Mouse (Mus musculus) mouse embryonic stem cell (cell line): Measurements from ENCODE around the gene Olfr789.

Experiments used
- in situ Hi-C, 2 experiments: fragments of 300-500 bp; cut with MboI; formaldehyde crosslinking; loops; 1 replicate in 1 of 2; 3 replicates in 1 of 2; pipeline ENCODE4 v1.14.3; 2019 to 2020; ENCODE audit warnings: low sequenced_read_pairs in 2 of 2, low pct_unique_long_range_greater_than_20kb in 1 of 2, mixed read lengths in 1 of 2; ENCODE audit not compliant: unreplicated experiment in 1 of 2

The Olfr789 gene

GRCm38 (mm10) chr10:129484452-129484851 lies at the start of gene Olfr789:
TSS of gene Olfr789 (plus strand) at chr10:129484752.
- in situ Hi-C loops, result no loop called here

DNA sequence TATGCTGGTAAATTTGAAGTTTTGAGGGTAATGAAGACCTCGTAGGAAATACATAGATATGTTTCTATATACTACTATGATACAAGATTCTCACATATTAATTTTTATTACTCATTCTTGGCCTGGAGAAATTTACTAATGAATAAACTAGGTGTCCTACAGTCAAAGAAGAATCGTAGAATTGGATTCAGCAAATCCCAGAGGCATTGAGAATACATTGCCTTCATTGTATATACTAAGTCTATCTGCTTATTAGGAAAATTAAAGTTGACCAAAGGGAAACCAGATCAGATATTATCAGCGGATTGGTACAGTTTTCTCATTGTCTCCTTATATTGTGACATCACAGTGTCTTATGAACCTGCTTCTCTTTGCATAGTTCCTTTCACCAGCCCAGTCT lies 23.0 kb upstream of the Olfr789 start, which contains the start of gene Olfr787:
Olfr787 (plus strand) TSS at position 301 of the 400 bp plus-strand sequence.
- in situ Hi-C loops, result no loop called here

DNA sequence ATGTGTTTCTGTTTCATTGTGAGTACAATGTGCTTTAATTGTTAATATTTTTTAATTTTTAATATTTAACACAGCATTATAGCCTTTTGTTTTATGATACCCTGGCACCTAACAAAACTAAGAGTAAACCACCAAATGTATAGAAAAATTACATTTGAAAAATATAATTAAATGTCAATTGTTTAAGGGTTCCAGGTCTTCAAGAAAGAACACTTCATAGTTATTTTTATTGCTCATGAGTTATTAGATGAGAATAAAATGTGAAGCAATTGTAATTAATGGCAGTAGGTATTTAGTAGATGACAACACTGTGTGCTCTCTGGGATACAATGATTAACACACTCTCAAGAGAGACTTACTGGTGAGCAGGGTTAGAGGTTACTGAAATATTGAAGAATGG lies 13.9 kb upstream of the Olfr789 start, which contains the start of gene Olfr788:
Olfr788 (plus strand) TSS at position 301 of the 400 bp plus-strand sequence.
- in situ Hi-C loops, result no loop called here

DNA sequence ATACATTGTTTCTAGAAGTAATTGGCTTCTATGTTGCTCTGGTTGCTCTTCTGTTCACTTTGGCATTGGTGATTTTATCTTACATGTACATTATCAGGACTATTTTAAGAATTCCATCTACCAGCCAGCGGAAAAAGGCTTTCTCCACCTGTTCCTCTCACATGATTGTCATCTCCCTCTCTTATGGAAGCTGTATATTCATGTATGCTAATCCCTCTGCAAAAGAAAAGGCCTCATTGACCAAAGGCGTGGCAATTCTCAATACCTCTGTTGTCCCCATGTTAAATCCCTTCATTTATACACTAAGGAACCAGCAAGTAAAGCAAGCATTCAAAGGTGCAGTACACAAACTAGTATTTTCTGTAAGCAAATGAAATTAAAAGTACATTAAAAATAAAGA lies 11.3 kb upstream of the Olfr789 start:
- in situ Hi-C loops, result no loop called here

- in situ Hi-C loops, result no loop called here
These were observed 10.8 kb upstream of the Olfr789 start for GRCm38 (mm10) chr10:129473723-129474122.

GRCm38 (mm10) chr10:129490101-129490500 lies 5.5 kb downstream of the Olfr789 start:
- in situ Hi-C loops, result no loop called here

DNA sequence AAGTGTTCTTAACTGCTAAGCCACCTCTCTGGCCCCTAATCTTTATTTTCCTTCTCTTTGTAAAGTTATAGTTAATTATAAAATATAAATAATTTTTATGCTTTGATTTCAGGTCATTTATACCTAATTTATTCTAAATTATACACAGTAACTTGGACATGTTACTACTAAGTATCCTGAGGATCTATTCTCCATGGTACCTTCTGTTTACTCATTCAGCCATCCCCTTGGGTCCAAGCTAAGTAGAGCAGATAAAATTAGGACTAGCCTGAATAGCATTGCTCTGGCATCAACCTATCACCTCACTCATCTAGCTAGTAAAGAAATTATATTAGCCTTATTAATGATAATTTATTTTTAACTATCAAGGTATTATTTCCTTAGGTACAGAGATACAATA lies 13.6 kb downstream of the Olfr789 start, which contains the start of gene Olfr790:
Olfr790 (plus strand) TSS at position 301 of the 400 bp plus-strand sequence.
- in situ Hi-C loops, result no loop called here

GRCm38 (mm10) chr10:129521492-129521891 lies 36.9 kb downstream of the Olfr789 start, which contains the start of gene Olfr791:
TSS of gene Olfr791 (plus strand) at chr10:129521792.
- in situ Hi-C loops, result no loop called here

DNA sequence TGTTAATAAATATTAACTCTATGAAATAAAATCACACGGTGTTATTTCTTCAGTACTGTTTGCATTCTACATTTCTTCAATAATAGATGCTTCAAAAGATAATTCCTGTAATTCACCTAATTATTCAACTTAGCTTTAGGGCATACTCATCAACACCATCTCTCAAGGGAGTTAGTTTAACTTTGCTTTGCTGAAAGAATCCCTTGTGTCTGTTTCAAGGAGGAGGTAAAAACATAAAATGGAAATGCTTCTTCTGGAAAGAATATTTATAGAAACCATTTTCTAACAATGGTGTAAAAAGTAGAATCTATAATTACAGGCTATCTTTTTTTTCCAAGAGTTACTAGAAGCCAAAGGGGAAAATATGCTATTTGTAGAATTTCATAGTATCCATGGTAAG lies 54.3 kb downstream of the Olfr789 start, which contains the start of gene Olfr792:
Olfr792 (plus strand) TSS at position 301 of the 400 bp plus-strand sequence.
- in situ Hi-C loops, result no loop called here
